Mouse (Mus musculus) erythroblast, adult 5-6 weeks (primary cell): ENCODE measurements around the gene Ch25h. TPM values are rescaled to one million over a fixed set of nuclear protein-coding genes. Genes with fewer than 3 reads are reported as not detected.

Source experiments
- ATAC-seq: replicated peaks from 2 replicates; pipeline ENCODE4 v1.8.0; 2016; ENCODE audit warnings: moderate number of reproducible peaks, mild to moderate bottlenecking, moderate TSS enrichment, inconsistent platforms; ENCODE audit not compliant: poor library complexity, low FRiP score, severe bottlenecking
- total RNA-seq, 2 experiments: library from RNA; stranded (forward) in 1 of 2; stranded (reverse) in 1 of 2; fragments of 150-400 nt in 1 of 2; fragments of 200-764, 138-1000 nt in 1 of 2; gene quantifications; 2 replicates each; pipeline versions ENCODE4 v1.2.3 to v1.2.4; 2015 to 2017; ENCODE audit warnings: low replicate concordance in 2 of 2

Gene Ch25h
- total RNA-seq, 2 experiments from 2014 or later = not detected

GRCm38 (mm10) chr19:34474228-34474990, 555 bp downstream of the Ch25h start:
- ATAC-seq = no peak

- no peak for ATAC-seq
Observed at GRCm38 (mm10) chr19:34471703-34472102, 3.3 kb downstream of the Ch25h start.

GRCm38 (mm10) chr19:34468794-34469193, 6.2 kb downstream of the Ch25h start:
- ATAC-seq = no peak

GRCm38 (mm10) chr19:34468216-34468615, 6.7 kb downstream of the Ch25h start:
- no peak for ATAC-seq

GRCm38 (mm10) chr19:34464453-34464852, 10.5 kb downstream of the Ch25h start:
- no peak for ATAC-seq

GRCm38 (mm10) chr19:34461451-34462019, 13.4 kb downstream of the Ch25h start:
- no peak for ATAC-seq

- no peak for ATAC-seq
Observed at GRCm38 (mm10) chr19:34450784-34451370, 24.1 kb downstream of the Ch25h start.

GRCm38 (mm10) chr19:34448851-34449250, 26.1 kb downstream of the Ch25h start:
- ATAC-seq = no peak

GRCm38 (mm10) chr19:34445410-34446012, 29.5 kb downstream of the Ch25h start:
- ATAC-seq = no peak

GRCm38 (mm10) chr19:34444785-34445184, 30.2 kb downstream of the Ch25h start:
- ATAC-seq = no peak

GRCm38 (mm10) chr19:34441979-34442378, 33.0 kb downstream of the Ch25h start:
- no peak for ATAC-seq

- no peak for ATAC-seq
Observed at GRCm38 (mm10) chr19:34435197-34435611, 39.8 kb downstream of the Ch25h start.

GRCm38 (mm10) chr19:34431314-34431713, 43.6 kb downstream of the Ch25h start:
- no peak for ATAC-seq

GRCm38 (mm10) chr19:34423783-34424335, 51.1 kb downstream of the Ch25h start:
- no peak for ATAC-seq

Other genes starting within 250 kb of the Ch25h start
- gene Acta2, start 219.6 kb downstream of the Ch25h start, total RNA-seq (2015; ENCODE audit: low replicate concordance) = 0.63 TPM in 1 of 2 replicates, not detected in the other
- gene Acta2, start 219.6 kb downstream of the Ch25h start, total RNA-seq (2017; ENCODE audit: low replicate concordance) = 2.0 TPM in 1 of 2 replicates, not detected in the other
- 7.3 and 10.2 TPM in 2 replicates for gene Fas, start 184.5 kb downstream of the Ch25h start, total RNA-seq (2015; ENCODE audit: low replicate concordance)
- gene Fas, start 184.5 kb downstream of the Ch25h start, total RNA-seq (2017; ENCODE audit: low replicate concordance) = 2.4 and 6.8 TPM in 2 replicates
- gene Lipa, start 52.3 kb upstream of the Ch25h start, total RNA-seq (2015; ENCODE audit: low replicate concordance) = 50.1 and 57.7 TPM in 2 replicates
- gene Lipa, start 52.3 kb upstream of the Ch25h start, total RNA-seq (2017; ENCODE audit: low replicate concordance) = 25.0 and 29.7 TPM in 2 replicates
- 3.3 and 3.8 TPM in 2 replicates for gene Ifit2, start 75.5 kb upstream of the Ch25h start, total RNA-seq (2015; ENCODE audit: low replicate concordance)
- 6.3 and 6.8 TPM in 2 replicates for gene Ifit2, start 75.5 kb upstream of the Ch25h start, total RNA-seq (2017; ENCODE audit: low replicate concordance)
- gene Ifit3, start 108.4 kb upstream of the Ch25h start, total RNA-seq (2015; ENCODE audit: low replicate concordance) = 1.5 and 5.6 TPM in 2 replicates
- 2.6 and 5.9 TPM in 2 replicates for gene Ifit3, start 108.4 kb upstream of the Ch25h start, total RNA-seq (2017; ENCODE audit: low replicate concordance)
- 0.58 TPM in 1 of 2 replicates, not detected in the other for gene Ifit1bl1, start 126.8 kb upstream of the Ch25h start, total RNA-seq (2015; ENCODE audit: low replicate concordance)
- 1.3 and 1.8 TPM in 2 replicates for gene Ifit1bl1, start 126.8 kb upstream of the Ch25h start, total RNA-seq (2017; ENCODE audit: low replicate concordance)
- not detected in 2 replicates for gene Ifit3b, start 132.8 kb upstream of the Ch25h start, total RNA-seq (2015; ENCODE audit: low replicate concordance)
- gene Ifit3b, start 132.8 kb upstream of the Ch25h start, total RNA-seq (2017; ENCODE audit: low replicate concordance) = 0.56 and 0.77 TPM in 2 replicates
- gene Ifit1bl2, start 165.6 kb upstream of the Ch25h start, total RNA-seq (2015; ENCODE audit: low replicate concordance) = 0.84 TPM in 1 of 2 replicates, not detected in the other
- 1.5 and 1.7 TPM in 2 replicates for gene Ifit1bl2, start 165.6 kb upstream of the Ch25h start, total RNA-seq (2017; ENCODE audit: low replicate concordance)
- gene Ifit1, start 165.7 kb upstream of the Ch25h start, total RNA-seq (2015; ENCODE audit: low replicate concordance) = 45.0 and 53.1 TPM in 2 replicates
- gene Ifit1, start 165.7 kb upstream of the Ch25h start, total RNA-seq (2017; ENCODE audit: low replicate concordance) = 46.1 TPM in 2 replicates